Comparison of ENCODE assay signal across 12 mouse cellular contexts in genomic region chr9:119082039-119082438, GRCm38 (mm10). TPM values are rescaled to one million over a fixed set of nuclear protein-coding genes. Genes with fewer than 3 reads are reported as not detected.
A peak's percentile ranks its signal among the peaks of the same experiment; 100 is the strongest.
DNase-seq lines count a peak whose midpoint lies in the region; ATAC-seq lines count a peak whose summit lies in the region.
"Had no signal": no experiment of that assay in that cellular context is flagged by ENCODE, and none has a peak within 500 bp of the region (broad histone marks: within the 10 kb centered on the region; RNA-seq: fewer than 3 reads in every experiment).

No protein-coding gene starts in this region.

- H3K4me2 ChIP-seq in liver, embryonic 11.5 days, result no peak overlapping the region
- 0 out of 2 replicates have a peak overlapping the region, but pooled peaks have one; percentile 2 for H3K4me2 ChIP-seq in forebrain, embryonic 12.5 days
- no peak overlapping the region for H3K4me2 ChIP-seq in limb, embryonic 12.5 days

- ATAC-seq in liver, embryonic 11.5 days (replicated peaks; ENCODE audit: low FRiP score), result no peak
- ATAC-seq in forebrain, embryonic 12.5 days (ENCODE audit: low FRiP score), result peak; percentile 80
- ATAC-seq in limb, embryonic 12.5 days (ENCODE audit: insufficient number of reproducible peaks, insufficient read depth, low FRiP score, low TSS enrichment, low read depth), result 0 out of 2 replicates have a peak, but pooled peaks have one; percentile 38

- 46% methylated on average over 8 of the region's 8 CpGs for WGBS in liver, embryonic 11.5 days
- WGBS in forebrain, embryonic 12.5 days, result 2% methylated on average over 8 of the region's 8 CpGs
- WGBS in limb, embryonic 12.5 days, result 11% methylated on average over 8 of the region's 8 CpGs

- no peaks in the 10 kb centered on the region; the same call in 1 of the 2 replicates for H3K36me3 ChIP-seq in liver, embryonic 11.5 days (ENCODE audit: control insufficient read depth, insufficient read depth, low read length)
- H3K36me3 ChIP-seq in forebrain, embryonic 12.5 days (replicated peaks), result no peaks in the 10 kb centered on the region
- H3K36me3 ChIP-seq in limb, embryonic 12.5 days, result peaks cover 43% of the 10 kb centered on the region
- H3K36me3 ChIP-seq: G1E had no signal

- DNase-seq in liver, embryonic 11.5 days (ENCODE audit: low spot score), result no peak
- no peak for DNase-seq in liver
- peak; percentile 52 for DNase-seq in retina, postnatal 7 days (ENCODE audit: low read depth, low spot score)
- no peak for DNase-seq in frontal cortex, postnatal 36 days (ENCODE audit: low spot score in 2 of 2)
- DNase-seq in kidney, adult 9 months, result no peak
- no peak for DNase-seq in cerebellum, postnatal 4 days (ENCODE audit: low spot score in 2 of 2)
- DNase-seq: kidney, adult 18-20 months; lung, adult 18-20 months; thymus, adult 2 months had no signal

- peak overlapping the region; percentile 0; the same call in 1 of the 2 replicates for H3K9ac ChIP-seq in liver, embryonic 11.5 days (ENCODE audit: low read depth, low read length)
- peak overlapping the region; percentile 17; the same call in 1 of the 2 replicates for H3K9ac ChIP-seq in forebrain, embryonic 12.5 days
- peak overlapping the region; percentile 44 for H3K9ac ChIP-seq in limb, embryonic 12.5 days (replicated peaks)

- peaks cover 4% of the 10 kb centered on the region for H3K4me1 ChIP-seq in liver, embryonic 11.5 days (replicated peaks; ENCODE audit: control insufficient read depth, insufficient read depth, low read length)
- peaks cover 25% of the 10 kb centered on the region for H3K4me1 ChIP-seq in forebrain, embryonic 12.5 days
- peaks cover 20% of the 10 kb centered on the region for H3K4me1 ChIP-seq in limb, embryonic 12.5 days (replicated peaks)

- H3K9me3 ChIP-seq in liver, embryonic 11.5 days (ENCODE audit: control insufficient read depth, low read length), result no peaks in the 10 kb centered on the region
- H3K9me3 ChIP-seq in forebrain, embryonic 12.5 days, result no peaks in the 10 kb centered on the region
- H3K9me3 ChIP-seq in limb, embryonic 12.5 days, result no peaks in the 10 kb centered on the region

- no peaks in the 10 kb centered on the region for H3K27me3 ChIP-seq in liver, embryonic 11.5 days (replicated peaks; ENCODE audit: control insufficient read depth, insufficient read depth, low read length)
- H3K27me3 ChIP-seq in forebrain, embryonic 12.5 days, result peaks cover 9% of the 10 kb centered on the region; the same call in 1 of the 2 replicates
- no peaks in the 10 kb centered on the region for H3K27me3 ChIP-seq in limb, embryonic 12.5 days

- H3K4me3 ChIP-seq in liver, embryonic 11.5 days (ENCODE audit: low read depth, low read length), result no peak overlapping the region
- no peak overlapping the region for H3K4me3 ChIP-seq in forebrain, embryonic 12.5 days (replicated peaks)
- H3K4me3 ChIP-seq in limb, embryonic 12.5 days (replicated peaks), result no peak overlapping the region

- H3K27ac ChIP-seq in liver, embryonic 11.5 days (ENCODE audit: low read depth, low read length), result peak overlapping the region; percentile 13; the same call in 1 of the 2 replicates
- peak overlapping the region; percentile 75 for H3K27ac ChIP-seq in forebrain, embryonic 12.5 days
- H3K27ac ChIP-seq in limb, embryonic 12.5 days, result peak overlapping the region; percentile 54; the same call in 1 of the 2 replicates

RNA-seq across cellular contexts. Expression of gene Plcd1, which starts 11.3 kb away (rescaled TPM):
- polyA plus RNA-seq in liver, embryonic 11.5 days (2014; fragmentation: Nextera tagmentation; extraction: Ambion mirVana), result 4.9 and 5.5 TPM in 2 replicates
- 11.0 and 16.8 TPM in 2 replicates for polyA plus RNA-seq in forebrain, embryonic 12.5 days (2016; fragmentation: Nextera tagmentation; extraction: Ambion mirVana)
- polyA plus RNA-seq in limb, embryonic 12.5 days (2016; fragmentation: Nextera tagmentation; extraction: Ambion mirVana), result 25.1 and 27.8 TPM in 2 replicates
- polyA plus RNA-seq: G1E had no signal

RNA-seq across cellular contexts. Expression of gene Dlec1, which starts 20.2 kb away (rescaled TPM):
- 0.14 and 0.34 TPM in 2 replicates for polyA plus RNA-seq in liver, embryonic 11.5 days (2014; fragmentation: Nextera tagmentation; extraction: Ambion mirVana)
- 0.79 and 1.0 TPM in 2 replicates for polyA plus RNA-seq in forebrain, embryonic 12.5 days (2016; fragmentation: Nextera tagmentation; extraction: Ambion mirVana)
- polyA plus RNA-seq in limb, embryonic 12.5 days (2016; fragmentation: Nextera tagmentation; extraction: Ambion mirVana), result 2.0 and 2.3 TPM in 2 replicates
- polyA plus RNA-seq: G1E had no signal

RNA-seq across cellular contexts. Expression of gene Vill, which starts 29.5 kb away (rescaled TPM):
- 20.0 and 22.7 TPM in 2 replicates for polyA plus RNA-seq in liver, embryonic 11.5 days (2014; fragmentation: Nextera tagmentation; extraction: Ambion mirVana)
- polyA plus RNA-seq in forebrain, embryonic 12.5 days (2016; fragmentation: Nextera tagmentation; extraction: Ambion mirVana), result 6.8 and 6.9 TPM in 2 replicates
- 42.1 and 42.4 TPM in 2 replicates for polyA plus RNA-seq in limb, embryonic 12.5 days (2016; fragmentation: Nextera tagmentation; extraction: Ambion mirVana)
- polyA plus RNA-seq: G1E had no signal

Comparison
In these comparisons a context has a peak if more than half of its experiments do, and no peak if none do; other contexts are left out.
1. H3K27ac ChIP-seq: peak in every context shown above with its lines; median percentile 75 in forebrain, embryonic 12.5 days; 54 in limb, embryonic 12.5 days; 13 in liver, embryonic 11.5 days.